Mouse (Mus musculus): ENCODE measurements around the gene Pglyrp3. TPM values are rescaled to one million over a fixed set of nuclear protein-coding genes. Genes with fewer than 3 reads are reported as not detected.

Gene Pglyrp3
- polyA plus RNA-seq (2017; shearing (Covaris generic)): not detected

GRCm38 (mm10) chr3:92014283-92014682 lies at the start of gene Pglyrp3:
TSS of gene Pglyrp3 (plus strand) at chr3:92014583.

Other genes starting within 250 kb of the Pglyrp3 start
- gene Lor, start 68.6 kb downstream of the Pglyrp3 start, polyA plus RNA-seq (2017; shearing (Covaris generic)): not detected
- gene Prr9, start 109.4 kb downstream of the Pglyrp3 start, polyA plus RNA-seq (2017; shearing (Covaris generic)): not detected
- gene Lelp1, start 128.2 kb downstream of the Pglyrp3 start, polyA plus RNA-seq (2017; shearing (Covaris generic)): not detected
- not detected for gene Sprr2a1, start 201.2 kb downstream of the Pglyrp3 start, polyA plus RNA-seq (2017; shearing (Covaris generic))
- gene Sprr2a2, start 201.3 kb downstream of the Pglyrp3 start, polyA plus RNA-seq (2017; shearing (Covaris generic)): not detected